Mouse (Mus musculus): ENCODE results near the gene Sh3gl1. TPM values are rescaled to one million over a fixed set of nuclear protein-coding genes. Genes with fewer than 3 reads are reported as not detected.
"Not testable (repeated sequence)": the region's sequence is repeated elsewhere in the genome, so short reads cannot be mapped to it uniquely, and the experiment has no call there.

Sh3gl1 gene
- total and polyA plus RNA-seq, 3 experiments = 41.0 to 78.4 TPM; not detected in 1

DNA sequence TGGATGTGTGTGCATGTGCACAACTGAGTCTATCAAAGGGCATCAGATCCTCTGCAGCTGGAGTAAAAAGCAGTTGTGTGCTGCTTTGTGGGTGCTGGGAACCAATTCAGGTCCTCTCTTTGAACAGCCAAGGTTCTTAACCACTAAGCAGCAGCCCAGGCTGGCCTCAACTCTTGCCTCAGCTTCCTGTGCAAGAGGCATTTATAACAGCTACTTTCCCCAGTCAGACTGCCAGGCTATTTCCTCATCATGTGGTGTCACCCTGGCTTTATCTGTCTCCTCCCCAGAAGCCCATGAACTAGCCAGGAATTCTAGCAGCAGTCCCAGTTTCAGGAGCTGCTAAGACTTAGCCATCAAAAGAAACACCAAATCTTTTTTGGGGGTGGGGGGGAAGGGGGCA, 30.0 kb upstream of the Sh3gl1 start:
- no peak overlapping the region for H3K27ac ChIP-seq (ENCODE audit: control insufficient read depth, low read depth, low read length)
- no peak for TF ChIP-seq TCF12 (IDR thresholded peaks at IDR 0.05; ENCODE audit: low read depth, low read length)

DNA sequence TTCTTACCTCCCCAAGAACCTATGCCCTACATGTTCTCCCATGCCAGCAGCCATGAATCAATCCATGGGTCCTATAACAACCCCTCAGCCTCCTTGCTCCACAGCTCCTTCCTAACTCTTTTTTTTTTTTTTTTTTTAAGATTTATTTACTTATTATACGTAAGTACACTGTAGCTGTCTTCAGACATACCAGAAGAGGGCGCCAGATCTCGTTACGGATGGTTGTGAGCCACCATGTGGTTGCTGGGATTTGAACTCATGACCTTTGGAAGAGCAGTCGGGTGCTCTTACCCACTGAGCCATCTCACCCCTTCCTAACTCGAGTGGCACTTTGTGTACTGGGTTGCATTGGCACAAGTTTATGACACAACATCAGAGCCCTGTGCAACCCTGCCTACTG, 29.3 kb upstream of the Sh3gl1 start:
- TF ChIP-seq ZNF384 (IDR thresholded peaks at IDR 0.05; ENCODE audit: low read depth, low read length) (peak; percentile 71), CTCF (IDR thresholded peaks at IDR 0.05 in 2 of 3, conservative IDR thresholded peaks at IDR 0.05 in 1 of 3; ENCODE audit: control insufficient read depth in 1 of 3, insufficient read depth in 1 of 3, low read depth in 2 of 3, low read length in 3 of 3, poor library complexity in 1 of 3, severe bottlenecking in 1 of 3) (peak in 2 of 3 experiments; percentile 16 to 33; a peak in 3 of 6 replicates)
- H3K36me3 ChIP-seq (ENCODE audit: control insufficient read depth in 1 of 2, insufficient read depth in 2 of 2, low read length in 2 of 2) = peaks cover 0 to 21% of the 10 kb centered on the region in 2 experiments; a peak in 2 of 4 replicates
- not testable (repeated sequence) for H3K27ac ChIP-seq (ENCODE audit: control insufficient read depth, low read depth, low read length); H3K9ac ChIP-seq (ENCODE audit: control insufficient read depth, low read depth, low read length, poor library complexity, severe bottlenecking); H3K9me3 ChIP-seq (replicated peaks; ENCODE audit: insufficient read depth, low read length); H3K79me2 ChIP-seq (ENCODE audit: control insufficient read depth, insufficient read depth, low read length, poor library complexity); H3K27me3 ChIP-seq (ENCODE audit: control insufficient read depth in 1 of 2, insufficient read depth in 2 of 2, low read length in 2 of 2); DNase-seq (ENCODE audit: low read depth, low spot score); H3K4me1 ChIP-seq (ENCODE audit: control insufficient read depth in 1 of 2, insufficient read depth in 2 of 2, low read length in 2 of 2); H3K4me3 ChIP-seq (ENCODE audit: control insufficient read depth in 1 of 2, insufficient read depth in 1 of 2, low read depth in 2 of 2, low read length in 2 of 2)

More for the DNA sequence above, 30.0 kb upstream of the Sh3gl1 start:
- Histone ChIP-seq H3K4me1 (ENCODE audit: control insufficient read depth in 1 of 2, insufficient read depth in 2 of 2, low read length in 2 of 2) (no peaks in the 10 kb centered on the region), H3K36me3 (ENCODE audit: control insufficient read depth in 1 of 2, insufficient read depth in 2 of 2, low read length in 2 of 2) (peaks cover 0 to 19% of the 10 kb centered on the region in 2 experiments; a peak in 2 of 4 replicates), H3K27me3 (ENCODE audit: control insufficient read depth in 1 of 2, insufficient read depth in 2 of 2, low read length in 2 of 2) (no peaks in the 10 kb centered on the region), H3K79me2 (ENCODE audit: control insufficient read depth, insufficient read depth, low read length, poor library complexity) (no peaks in the 10 kb centered on the region), H3K4me3 (ENCODE audit: control insufficient read depth in 1 of 2, insufficient read depth in 1 of 2, low read depth in 2 of 2, low read length in 2 of 2) (no peak overlapping the region), H3K9ac (ENCODE audit: control insufficient read depth, low read depth, low read length, poor library complexity, severe bottlenecking) (no peak overlapping the region), H3K9me3 (replicated peaks; ENCODE audit: insufficient read depth, low read length) (no peaks in the 10 kb centered on the region)
- DNase-seq (ENCODE audit: low read depth, low spot score) = no peak

DNA sequence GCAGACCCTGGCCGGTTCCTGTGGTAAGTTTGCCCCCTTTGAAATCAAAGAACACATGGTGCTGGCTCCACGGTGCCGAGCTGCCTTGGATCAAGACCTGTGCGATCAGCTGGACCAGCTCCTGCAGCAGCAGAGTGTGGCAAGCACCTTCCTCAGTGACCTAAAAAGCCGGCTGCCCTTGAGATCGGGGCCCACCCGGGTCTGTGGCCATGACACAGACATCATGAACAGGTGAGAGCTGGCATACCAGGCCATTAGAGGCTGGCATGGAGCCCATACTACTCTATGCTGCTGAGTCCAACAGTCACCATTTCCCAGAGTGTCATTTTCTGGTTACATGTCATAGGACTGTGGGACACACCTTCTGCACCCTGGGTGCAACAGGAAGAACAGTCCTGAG, 25.6 kb upstream of the Sh3gl1 start:
- Histone ChIP-seq H3K27me3 (ENCODE audit: control insufficient read depth in 1 of 2, insufficient read depth in 2 of 2, low read length in 2 of 2) (no peaks in the 10 kb centered on the region), H3K79me2 (ENCODE audit: control insufficient read depth, insufficient read depth, low read length, poor library complexity) (no peaks in the 10 kb centered on the region), H3K27ac (ENCODE audit: control insufficient read depth, low read depth, low read length) (no peak overlapping the region), H3K4me1 (ENCODE audit: control insufficient read depth in 1 of 2, insufficient read depth in 2 of 2, low read length in 2 of 2) (no peaks in the 10 kb centered on the region), H3K36me3 (ENCODE audit: control insufficient read depth in 1 of 2, insufficient read depth in 2 of 2, low read length in 2 of 2) (peaks cover 0 to 23% of the 10 kb centered on the region in 2 experiments; a peak in 2 of 4 replicates), H3K9me3 (replicated peaks; ENCODE audit: insufficient read depth, low read length) (no peaks in the 10 kb centered on the region), H3K4me3 (ENCODE audit: control insufficient read depth in 1 of 2, insufficient read depth in 1 of 2, low read depth in 2 of 2, low read length in 2 of 2) (no peak overlapping the region), H3K9ac (ENCODE audit: control insufficient read depth, low read depth, low read length, poor library complexity, severe bottlenecking) (no peak overlapping the region)
- DNase-seq (ENCODE audit: low read depth, low spot score) = no peak
- TF ChIP-seq MAX (IDR thresholded peaks at IDR 0.05; ENCODE audit: low read length) = no peak
- no peak for TF ChIP-seq POLR2AphosphoS5 (IDR thresholded peaks at IDR 0.05; ENCODE audit: borderline replicate concordance, low read depth, low read length)
- TF ChIP-seq UBTF (IDR thresholded peaks at IDR 0.05; ENCODE audit: borderline replicate concordance, insufficient read depth, low read depth, low read length) = no peak
- TF ChIP-seq MXI1 (IDR thresholded peaks at IDR 0.05; ENCODE audit: low read depth, low read length) = no peak
- no peak for TF ChIP-seq RAD21 (IDR thresholded peaks at IDR 0.05; ENCODE audit: low read depth, low read length)
- TF ChIP-seq ELF1 (IDR thresholded peaks at IDR 0.05; ENCODE audit: low read depth, low read length) = no peak
- no peak for TF ChIP-seq HCFC1 (IDR thresholded peaks at IDR 0.05; ENCODE audit: low read depth, low read length)
- TF ChIP-seq TCF12 (IDR thresholded peaks at IDR 0.05; ENCODE audit: low read depth, low read length) = no peak
- no peak for TF ChIP-seq ZC3H11A (IDR thresholded peaks at IDR 0.05; ENCODE audit: low read depth, low read length)
- no peak for TF ChIP-seq CHD1 (IDR thresholded peaks at IDR 0.05; ENCODE audit: low read depth, low read length)
- TF ChIP-seq POLR2AphosphoS2 (IDR thresholded peaks at IDR 0.05; ENCODE audit: low read length) = no peak
- TF ChIP-seq MYC (IDR thresholded peaks at IDR 0.05; ENCODE audit: low read depth, low read length) = no peak
- no peak for TF ChIP-seq JUND (IDR thresholded peaks at IDR 0.05; ENCODE audit: low read depth, low read length)
- TF ChIP-seq RCOR1 (IDR thresholded peaks at IDR 0.05; ENCODE audit: low read depth, low read length) = no peak
- no peak for TF ChIP-seq CHD2 (IDR thresholded peaks at IDR 0.05; ENCODE audit: low read length)
- TF ChIP-seq ZKSCAN1 (IDR thresholded peaks at IDR 0.05; ENCODE audit: low read depth, low read length) = no peak
- no peak for TF ChIP-seq MEF2A (IDR thresholded peaks at IDR 0.05; ENCODE audit: extremely low read depth, insufficient replicate concordance, low read depth, low read length, poor library complexity, severe bottlenecking)
- TF ChIP-seq GATA1 (IDR thresholded peaks at IDR 0.05; ENCODE audit: low read depth, low read length) = no peak
- TF ChIP-seq USF2 (IDR thresholded peaks at IDR 0.05; ENCODE audit: borderline replicate concordance in 1 of 2, insufficient read depth in 1 of 2, low read depth in 1 of 2, low read length in 2 of 2) = no peak
